23 mouse cellular contexts compared by ENCODE assay signal in the genomic region with DNA sequence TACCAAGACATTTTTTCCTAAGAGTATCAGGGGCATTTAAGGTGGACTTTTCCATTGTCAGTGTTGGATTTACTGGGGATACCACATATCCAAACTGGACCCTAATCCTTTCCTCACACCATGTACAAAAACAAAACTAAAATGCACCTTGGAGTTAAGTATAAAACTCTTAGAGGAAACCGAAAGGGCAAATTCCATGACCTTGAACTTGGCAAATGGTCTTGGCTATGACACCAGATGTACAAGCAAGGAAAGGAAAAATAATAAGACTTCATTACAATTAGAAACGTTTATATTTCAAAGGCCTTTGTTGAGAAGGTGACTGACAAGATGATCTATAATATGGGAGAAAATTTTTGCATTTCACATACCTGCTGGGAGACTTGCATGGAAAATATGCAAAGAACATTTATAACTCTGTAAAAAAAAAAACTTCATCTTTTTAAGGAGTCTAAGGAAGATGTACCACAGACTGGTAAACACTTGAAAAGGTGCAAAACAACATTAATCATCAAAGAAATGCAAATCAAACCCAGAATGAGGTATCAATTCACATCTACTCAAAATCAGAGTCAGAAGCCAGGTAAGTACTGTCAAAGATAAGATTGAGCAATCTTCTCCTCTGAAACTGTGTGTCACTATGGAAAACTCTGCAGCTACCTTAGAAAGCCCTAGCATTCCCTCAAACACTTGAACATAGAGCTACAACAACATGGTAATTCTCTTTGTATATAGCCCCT. TPM values are rescaled to one million over a fixed set of nuclear protein-coding genes. Genes with fewer than 3 reads are reported as not detected.
DNase-seq lines count a peak whose midpoint lies in the region; ATAC-seq and TF ChIP-seq lines count a peak whose summit lies in the region.
"Had no signal": no experiment of that assay in that cellular context is flagged by ENCODE, and none has a peak within 500 bp of the region (broad histone marks: within the 10 kb centered on the region; RNA-seq: fewer than 3 reads in every experiment).

No protein-coding gene starts in this region.

- no peak for ATAC-seq in kidney, embryonic 14.5 days (ENCODE audit: low FRiP score, low TSS enrichment)
- ATAC-seq: forebrain, embryonic 14.5 days; forebrain, embryonic 16.5 days had no signal

- H3K9ac ChIP-seq in kidney, embryonic 14.5 days (ENCODE audit: low read depth, low read length) = no peak overlapping the region
- H3K9ac ChIP-seq: embryonic facial prominence, embryonic 13.5 days; embryonic facial prominence, embryonic 15.5 days; forebrain, embryonic 12.5 days had no signal

- H3K9me3 ChIP-seq in kidney, embryonic 14.5 days (ENCODE audit: control insufficient read depth, low read length) = no peaks in the 10 kb centered on the region
- H3K9me3 ChIP-seq: embryonic facial prominence, embryonic 15.5 days; forebrain, embryonic 12.5 days had no signal

- H3K27me3 ChIP-seq in kidney, adult 2 months (replicated peaks; ENCODE audit: control insufficient read depth, insufficient read depth, low read length) = no peaks in the 10 kb centered on the region
- H3K27me3 ChIP-seq in kidney, embryonic 14.5 days (ENCODE audit: control insufficient read depth, insufficient read depth, low read length) = no peaks in the 10 kb centered on the region
- H3K27me3 ChIP-seq: embryonic facial prominence, embryonic 13.5 days; embryonic facial prominence, embryonic 15.5 days; forebrain, embryonic 12.5 days had no signal

- no peaks in the 10 kb centered on the region for H3K36me3 ChIP-seq in kidney, adult 2 months (ENCODE audit: control insufficient read depth, insufficient read depth, low read length)
- H3K36me3 ChIP-seq in kidney, embryonic 14.5 days (ENCODE audit: control insufficient read depth, insufficient read depth, low read length) = no peaks in the 10 kb centered on the region
- H3K36me3 ChIP-seq: embryonic facial prominence, embryonic 13.5 days; embryonic facial prominence, embryonic 15.5 days; forebrain, embryonic 10.5 days; forebrain, embryonic 12.5 days had no signal

- no peak overlapping the region for H3K27ac ChIP-seq in kidney, adult 2 months (ENCODE audit: insufficient read depth, low read depth, low read length)
- H3K27ac ChIP-seq in kidney, embryonic 14.5 days (ENCODE audit: low read depth, low read length) = no peak overlapping the region
- H3K27ac ChIP-seq: embryonic facial prominence, embryonic 13.5 days; embryonic facial prominence, embryonic 15.5 days; forebrain, embryonic 10.5 days; forebrain, embryonic 12.5 days had no signal

- H3K4me1 ChIP-seq in kidney, adult 2 months (ENCODE audit: control insufficient read depth, insufficient read depth, low read length) = no peaks in the 10 kb centered on the region
- H3K4me1 ChIP-seq in kidney, embryonic 14.5 days (ENCODE audit: control insufficient read depth, insufficient read depth, low read length) = no peaks in the 10 kb centered on the region
- H3K4me1 ChIP-seq: embryonic facial prominence, embryonic 13.5 days; embryonic facial prominence, embryonic 15.5 days; forebrain, embryonic 10.5 days; forebrain, embryonic 12.5 days had no signal

- 57% methylated on average over 2 of the region's 2 CpGs for WGBS in kidney, adult 2 months
- WGBS in kidney, embryonic 14.5 days = 65% methylated on average over 2 of the region's 2 CpGs

- TF ChIP-seq POLR2A in kidney, adult 2 months (IDR thresholded peaks at IDR 0.05; ENCODE audit: low read depth, low read length) = no peak

- peak; percentile 10 for DNase-seq in kidney, adult 2 months
- DNase-seq in kidney, adult 11 months = no peak
- DNase-seq in kidney, postnatal 10 days = peak; percentile 15
- no peak for DNase-seq in kidney, adult 8-10 months
- DNase-seq in kidney, postnatal 36 days = peak; percentile 5 to 8
- DNase-seq: adrenal gland, adult 2 months; adrenal gland, postnatal 10 days; adrenal gland, postnatal 25 days; cerebellum, adult 11 months; cerebellum, adult 18-20 months; cerebellum, adult 8-10 months; cerebellum, adult 9-11 months; cerebellum, postnatal 14 days; cerebellum, postnatal 36 days; embryo, embryonic 11 days had no signal

- no peak for TF ChIP-seq CTCF in kidney, adult 2 months (conservative IDR thresholded peaks at IDR 0.05; ENCODE audit: insufficient read depth, insufficient read length, low read depth, low read length)

- H3K4me3 ChIP-seq in kidney, adult 2 months (ENCODE audit: insufficient read depth, low read depth, low read length) = no peak overlapping the region
- H3K4me3 ChIP-seq in kidney, embryonic 14.5 days (ENCODE audit: low read length) = no peak overlapping the region
- H3K4me3 ChIP-seq: embryonic facial prominence, embryonic 13.5 days; embryonic facial prominence, embryonic 15.5 days; erythroblast, embryonic 14.5 days; forebrain, embryonic 10.5 days; forebrain, embryonic 12.5 days had no signal

- H3K4me2 ChIP-seq in kidney, embryonic 14.5 days (replicated peaks; ENCODE audit: low read depth, low read length) = no peak overlapping the region
- H3K4me2 ChIP-seq: embryonic facial prominence, embryonic 13.5 days; embryonic facial prominence, embryonic 15.5 days; forebrain, embryonic 12.5 days had no signal

RNA-seq across cellular contexts. Expression of gene Cwc22, which starts 40.0 kb away (rescaled TPM):
- 3.4 and 5.7 TPM in 2 replicates for polyA plus RNA-seq in kidney, adult 2 months (2012; rRNA removed)
- 23.7 and 36.6 TPM in 2 replicates for polyA plus RNA-seq in kidney, embryonic 14.5 days (2014; fragmentation: Nextera tagmentation; extraction: Ambion mirVana)

Comparison
In these comparisons a context has a peak if more than half of its experiments do, and no peak if none do; other contexts are left out.
1. DNase-seq: peak in kidney, adult 2 months (single experiment), kidney, postnatal 10 days (single experiment) and kidney, postnatal 36 days (2 of 2); none in kidney, adult 11 months (single experiment) and kidney, adult 8-10 months (0 of 2).